Mouse (Mus musculus) layer of hippocampus, postnatal 14 days (tissue): ENCODE data around the gene 1700042G07Rik. TPM values are rescaled to one million over a fixed set of nuclear protein-coding genes. Genes with fewer than 3 reads are reported as not detected.
"Not testable (repeated sequence)": the region's sequence is repeated elsewhere in the genome, so short reads cannot be mapped to it uniquely, and the experiment has no call there.

ENCODE experiments used
- DNase-seq, 2 experiments: peaks; one replicate each; pipeline ENCODE4 v3.0.0; 2021 to 2022; ENCODE audit warnings: low spot score in 2 of 2, mixed read lengths in 1 of 2
- total RNA-seq, 2 experiments: library from RNA; stranded (reverse); gene quantifications; 2 replicates each; pipeline ENCODE4 v1.2.3; 2021

Gene 1700042G07Rik
- total RNA-seq, 2 experiments from 2014 or later = not detected

- DNase-seq = no peak
These were observed 31.2 kb downstream of the 1700042G07Rik start for GRCm38 (mm10) chr4:116204422-116204821.

- DNase-seq = no peak
These were observed 33.4 kb downstream of the 1700042G07Rik start for GRCm38 (mm10) chr4:116206531-116206930.

- no peak for DNase-seq
These were observed 35.7 kb downstream of the 1700042G07Rik start for GRCm38 (mm10) chr4:116208891-116209290.

- DNase-seq = no peak
These were observed 42.9 kb downstream of the 1700042G07Rik start for GRCm38 (mm10) chr4:116215895-116216605.

GRCm38 (mm10) chr4:116217046-116217445 is 43.9 kb downstream of the 1700042G07Rik start:
- DNase-seq = peak in 1 of 2 experiments; percentile 15

- DNase-seq = not testable (repeated sequence)
These were observed 44.5 kb downstream of the 1700042G07Rik start for GRCm38 (mm10) chr4:116217661-116218060.

- no peak for DNase-seq
These were observed 45.9 kb downstream of the 1700042G07Rik start for GRCm38 (mm10) chr4:116219056-116219455.

- DNase-seq = no peak
These were observed 47.0 kb downstream of the 1700042G07Rik start for GRCm38 (mm10) chr4:116220071-116220650.

GRCm38 (mm10) chr4:116220780-116221139 is 47.6 kb downstream of the 1700042G07Rik start:
- no peak for DNase-seq

- peak; percentile 98 to 99 for DNase-seq
These were observed 48.1 kb downstream of the 1700042G07Rik start, which contains the start of gene Pik3r3 for GRCm38 (mm10) chr4:116221140-116221851. TSS of gene Pik3r3 (plus strand) at chr4:116221618.

- peak in 1 of 2 experiments; percentile 12 for DNase-seq
These were observed 49.0 kb downstream of the 1700042G07Rik start for GRCm38 (mm10) chr4:116221996-116222842.

GRCm38 (mm10) chr4:116222843-116223119 is 49.6 kb downstream of the 1700042G07Rik start:
- DNase-seq = no peak

Other genes with a start within 250 kb of the 1700042G07Rik start
- gene Dmbx1, start 233.4 kb upstream of the 1700042G07Rik start, total RNA-seq = under 1 TPM; 0.14 to 0.21 TPM
- 100 to 1,000 TPM; 123 to 126 TPM for gene Faah, start 155.4 kb upstream of the 1700042G07Rik start, total RNA-seq
- gene Nsun4, start 119.5 kb upstream of the 1700042G07Rik start, total RNA-seq = 10 to 100 TPM in 1 of 2 experiments, 1 to 10 TPM in 1; 9.0 to 10.8 TPM
- 100 to 1,000 TPM; 428 to 464 TPM for gene Uqcrh, start 98.3 kb upstream of the 1700042G07Rik start, total RNA-seq
- gene Lrrc41, start 98.1 kb upstream of the 1700042G07Rik start, total RNA-seq = 10 to 100 TPM; 46.9 to 49.4 TPM
- 1 to 10 TPM; 1.2 TPM for gene Rad54l, start 49.7 kb upstream of the 1700042G07Rik start, total RNA-seq
- 10 to 100 TPM; 71.8 to 72.1 TPM for gene Pomgnt1, start 49.5 kb upstream of the 1700042G07Rik start, total RNA-seq
- gene Lurap1, start 22.0 kb upstream of the 1700042G07Rik start, total RNA-seq = 10 to 100 TPM; 18.2 to 23.8 TPM
- not detected for gene Tspan1, start 5.8 kb upstream of the 1700042G07Rik start, total RNA-seq
- 1 to 10 TPM in 1 of 2 experiments, not detected in 1; 1.4 TPM for gene Gm49337, start within 50 bp of the 1700042G07Rik start, total RNA-seq
- 10 to 100 TPM; 53.3 to 56.1 TPM for gene Pik3r3, start 48.2 kb downstream of the 1700042G07Rik start, total RNA-seq